Mouse (Mus musculus) urinary bladder, postnatal 4 days (tissue): ENCODE results near the gene Hpcal1.

Experiments used
- DNase-seq, 2 experiments: peaks; one replicate each; pipeline ENCODE4 v3.0.0; 2021 to 2022; ENCODE audit warnings: low spot score in 2 of 2

Hpcal1 gene

GRCm38 (mm10) chr12:17690564-17691281, at the start of gene Hpcal1:
Gene Hpcal1 (plus strand): TSS chr12:17690856.
- peak; percentile 92 to 98 for DNase-seq

GRCm38 (mm10) chr12:17641269-17641668, 49.4 kb upstream of the Hpcal1 start:
- DNase-seq, result no peak

- DNase-seq, result no peak
Observed at GRCm38 (mm10) chr12:17644385-17645222, 46.1 kb upstream of the Hpcal1 start.

- no peak for DNase-seq
Observed at GRCm38 (mm10) chr12:17646457-17646856, 44.2 kb upstream of the Hpcal1 start.

GRCm38 (mm10) chr12:17651223-17652095, 39.2 kb upstream of the Hpcal1 start:
- no peak for DNase-seq

GRCm38 (mm10) chr12:17652216-17653050, 38.2 kb upstream of the Hpcal1 start:
- no peak for DNase-seq

- no peak for DNase-seq
Observed at GRCm38 (mm10) chr12:17653051-17653783, 37.4 kb upstream of the Hpcal1 start.

GRCm38 (mm10) chr12:17657561-17658195, 33.0 kb upstream of the Hpcal1 start:
- no peak for DNase-seq

GRCm38 (mm10) chr12:17658521-17658920, 32.1 kb upstream of the Hpcal1 start:
- no peak for DNase-seq

GRCm38 (mm10) chr12:17661483-17661920, 29.2 kb upstream of the Hpcal1 start:
- peak in 1 of 2 experiments; percentile 40 for DNase-seq

GRCm38 (mm10) chr12:17663991-17664635, 26.5 kb upstream of the Hpcal1 start:
- no peak for DNase-seq

- DNase-seq, result no peak
Observed at GRCm38 (mm10) chr12:17665906-17666326, 24.7 kb upstream of the Hpcal1 start.

GRCm38 (mm10) chr12:17666616-17667015, 24.0 kb upstream of the Hpcal1 start:
- DNase-seq, result no peak

- no peak for DNase-seq
Observed at GRCm38 (mm10) chr12:17673729-17674128, 16.9 kb upstream of the Hpcal1 start.

GRCm38 (mm10) chr12:17674182-17674812, 16.4 kb upstream of the Hpcal1 start:
- DNase-seq, result no peak

- DNase-seq, result no peak
Observed at GRCm38 (mm10) chr12:17677743-17678142, 12.9 kb upstream of the Hpcal1 start.

- DNase-seq, result no peak
Observed at GRCm38 (mm10) chr12:17679571-17679970, 11.1 kb upstream of the Hpcal1 start.

- no peak for DNase-seq
Observed at GRCm38 (mm10) chr12:17682161-17682560, 8.5 kb upstream of the Hpcal1 start.

GRCm38 (mm10) chr12:17684315-17684714, 6.3 kb upstream of the Hpcal1 start:
- DNase-seq, result no peak
